Mouse (Mus musculus) stomach, embryonic 16.5 days (tissue): Measurements from ENCODE around the gene 1700020D05Rik. TPM values are rescaled to one million over a fixed set of nuclear protein-coding genes. Genes with fewer than 3 reads are reported as not detected.

ENCODE experiments used
- ATAC-seq: fragments of 200-750 bp; cut with Nextera tagmentation; 2 replicates; pipeline ENCODE4 v1.8.0; 2017; ENCODE audit warnings: moderate number of reproducible peaks, moderate TSS enrichment; ENCODE audit not compliant: insufficient read depth, low FRiP score
- H3K27ac ChIP-seq: fragments of 300-500 bp; sonication (generic); 2 replicates; pipeline ENCODE4 v1.5.1; 2014; ENCODE audit warnings: low read length
- H3K27me3 ChIP-seq: fragments of 300-500 bp; sonication (generic); 2 replicates; pipeline ENCODE4 v1.6.1; 2014; ENCODE audit warnings: low read length, control low read depth, mixed read lengths; ENCODE audit not compliant: control insufficient read depth, insufficient read depth
- H3K36me3 ChIP-seq: fragments of 300-500 bp; sonication (generic); 2 replicates; pipeline ENCODE4 v1.6.1; 2014; ENCODE audit warnings: low read length; ENCODE audit not compliant: control insufficient read depth, insufficient read depth
- H3K4me1 ChIP-seq: fragments of 300-500 bp; sonication (generic); 2 replicates; pipeline ENCODE4 v1.6.1; 2014; ENCODE audit warnings: low read length, control low read depth, mixed read lengths; ENCODE audit not compliant: control insufficient read depth, insufficient read depth
- H3K4me2 ChIP-seq: fragments of 300-500 bp; sonication (generic); 2 replicates; pipeline ENCODE4 v1.6.1; 2014; ENCODE audit warnings: low read depth, low read length, mixed read lengths
- H3K4me3 ChIP-seq: fragments of 300-500 bp; sonication (generic); replicated peaks from 2 replicates; pipeline ENCODE4 v1.5.1; 2014; ENCODE audit warnings: mild to moderate bottlenecking, low read length
- H3K9ac ChIP-seq: fragments of 300-500 bp; sonication (generic); 2 replicates; pipeline ENCODE4 v1.6.1; 2014; ENCODE audit warnings: low read length
- H3K9me3 ChIP-seq: fragments of 300-500 bp; sonication (generic); replicated peaks from 2 replicates; pipeline ENCODE4 v1.6.1; 2016; ENCODE audit warnings: low read length, control low read depth; ENCODE audit not compliant: control insufficient read depth
- WGBS: fragments of 180-500 bp; shearing (Covaris S2); extraction: QIAGEN DNeasy Blood & Tissue Kit; methylation state at CpG from one replicate; pipeline ENCODE4 v1.1.7; 2014; 5-methylcytosine and 5-hydroxymethylcytosine counted together
- polyA plus RNA-seq: library from polyadenylated mRNA; unstranded; fragments of >200 nt; fragmentation: Nextera tagmentation; extraction: Ambion mirVana; gene quantifications from 2 replicates; pipeline ENCODE4 v1.2.1, GENCODE M21; 2015

The 1700020D05Rik gene
- 0.13 TPM in 1 of 2 replicates, not detected in the other for polyA plus RNA-seq

- Histone ChIP-seq H3K9ac (no peak within 1 kb of the TSS), H3K9me3 (no peaks in the 10 kb centered on the region), H3K4me2 (no peak within 1 kb of the TSS), H3K4me1 (no peaks in the 10 kb centered on the region), H3K27ac (no peak within 1 kb of the TSS), H3K27me3 (no peaks in the 10 kb centered on the region), H3K36me3 (no peaks in the 10 kb centered on the region), H3K4me3 (no peak within 1 kb of the TSS)
- ATAC-seq, result no peak
- WGBS, result 51% methylated on average over 17 of the region's 17 CpGs
These were observed at the start of gene 1700020D05Rik for GRCm38 (mm10) chr19:5503687-5504086. Gene 1700020D05Rik (minus strand): TSS chr19:5503787.

- H3K36me3 ChIP-seq, result no peaks in the 10 kb centered on the region
- WGBS, result 59% methylated on average over 4 of the region's 4 CpGs
- no peak for ATAC-seq
- H3K4me1 ChIP-seq, result no peaks in the 10 kb centered on the region
- no peak overlapping the region for H3K27ac ChIP-seq
- H3K9ac ChIP-seq, result no peak overlapping the region
- no peak overlapping the region for H3K4me2 ChIP-seq
- H3K9me3 ChIP-seq, result no peaks in the 10 kb centered on the region
- H3K27me3 ChIP-seq, result no peaks in the 10 kb centered on the region
- no peak overlapping the region for H3K4me3 ChIP-seq
These were observed 44.0 kb upstream of the 1700020D05Rik start for GRCm38 (mm10) chr19:5547471-5548056.

GRCm38 (mm10) chr19:5544031-5544430, 40.4 kb upstream of the 1700020D05Rik start:
- H3K9ac ChIP-seq, result no peak overlapping the region
- no peak overlapping the region for H3K27ac ChIP-seq
- WGBS, result 41% methylated on average over 11 of the region's 11 CpGs
- no peak for ATAC-seq
- H3K4me2 ChIP-seq, result no peak overlapping the region
- no peaks in the 10 kb centered on the region for H3K9me3 ChIP-seq
- H3K27me3 ChIP-seq, result no peaks in the 10 kb centered on the region
- no peak overlapping the region for H3K4me3 ChIP-seq
- H3K36me3 ChIP-seq, result no peaks in the 10 kb centered on the region
- no peaks in the 10 kb centered on the region for H3K4me1 ChIP-seq

- WGBS, result 81% methylated on average over 9 of the region's 9 CpGs
- ATAC-seq, result no peak
These were observed 39.8 kb upstream of the 1700020D05Rik start for GRCm38 (mm10) chr19:5543362-5543761.

GRCm38 (mm10) chr19:5538786-5539185, 35.2 kb upstream of the 1700020D05Rik start:
- ATAC-seq, result no peak

More at GRCm38 (mm10) chr19:5543362-5543761, 39.8 kb upstream of the 1700020D05Rik start:
- H3K4me3 ChIP-seq, result no peak overlapping the region
- H3K9me3 ChIP-seq, result no peaks in the 10 kb centered on the region
- no peak overlapping the region for H3K4me2 ChIP-seq
- no peaks in the 10 kb centered on the region for H3K27me3 ChIP-seq
- no peak overlapping the region for H3K9ac ChIP-seq
- H3K4me1 ChIP-seq, result no peaks in the 10 kb centered on the region
- no peak overlapping the region for H3K27ac ChIP-seq
- H3K36me3 ChIP-seq, result no peaks in the 10 kb centered on the region

GRCm38 (mm10) chr19:5532520-5532919, 28.9 kb upstream of the 1700020D05Rik start:
- Histone ChIP-seq H3K4me1 (peaks cover 9% of the 10 kb centered on the region; the same call in 1 of the 2 replicates), H3K36me3 (no peaks in the 10 kb centered on the region), H3K9me3 (no peaks in the 10 kb centered on the region), H3K27me3 (no peaks in the 10 kb centered on the region), H3K4me3 (no peak overlapping the region), H3K9ac (no peak overlapping the region), H3K4me2 (no peak overlapping the region), H3K27ac (no peak overlapping the region)
- ATAC-seq, result no peak
- 60% methylated on average over 8 of the region's 8 CpGs for WGBS

More at GRCm38 (mm10) chr19:5538786-5539185, 35.2 kb upstream of the 1700020D05Rik start:
- Histone ChIP-seq H3K27ac (peak overlapping the region; percentile 17; the same call in 1 of the 2 replicates), H3K4me2 (no peak overlapping the region), H3K9ac (0 out of 2 replicates have a peak overlapping the region, but pooled peaks have one; percentile 13), H3K27me3 (no peaks in the 10 kb centered on the region), H3K9me3 (no peaks in the 10 kb centered on the region), H3K36me3 (no peaks in the 10 kb centered on the region), H3K4me3 (no peak overlapping the region), H3K4me1 (no peaks in the 10 kb centered on the region)
- 77% methylated on average over 8 of the region's 8 CpGs for WGBS

GRCm38 (mm10) chr19:5530138-5530524, 26.5 kb upstream of the 1700020D05Rik start:
- H3K9me3 ChIP-seq, result no peaks in the 10 kb centered on the region
- H3K27ac ChIP-seq, result peak overlapping the region; percentile 98
- ATAC-seq, result 0 out of 2 replicates have a peak, but pooled peaks have one; percentile 11
- H3K36me3 ChIP-seq, result no peaks in the 10 kb centered on the region
- 0 out of 2 replicates have a peak overlapping the region, but pooled peaks have one; percentile 36 for H3K4me3 ChIP-seq
- peak overlapping the region; percentile 55; the same call in 1 of the 2 replicates for H3K4me2 ChIP-seq
- peak overlapping the region; percentile 8; the same call in 1 of the 2 replicates for H3K9ac ChIP-seq
- H3K4me1 ChIP-seq, result peaks cover 9% of the 10 kb centered on the region; the same call in 1 of the 2 replicates
- WGBS, result 40% methylated on average over 7 of the region's 7 CpGs
- H3K27me3 ChIP-seq, result no peaks in the 10 kb centered on the region

- peak; percentile 96 for ATAC-seq
- no peaks in the 10 kb centered on the region for H3K27me3 ChIP-seq
- H3K27ac ChIP-seq, result peak overlapping the region; percentile 98
- no peaks in the 10 kb centered on the region for H3K9me3 ChIP-seq
- H3K4me1 ChIP-seq, result peaks cover 9% of the 10 kb centered on the region; the same call in 1 of the 2 replicates
- H3K4me2 ChIP-seq, result peak overlapping the region; percentile 55
- H3K9ac ChIP-seq, result peak overlapping the region; percentile 68
- H3K4me3 ChIP-seq, result peak overlapping the region; percentile 36
- H3K36me3 ChIP-seq, result no peaks in the 10 kb centered on the region
- 10% methylated on average over 20 of the region's 20 CpGs for WGBS
These were observed 25.9 kb upstream of the 1700020D05Rik start for GRCm38 (mm10) chr19:5529325-5530137.

GRCm38 (mm10) chr19:5525204-5525603, 21.6 kb upstream of the 1700020D05Rik start:
- Histone ChIP-seq H3K4me1 (peaks cover 6% of the 10 kb centered on the region; the same call in 1 of the 2 replicates), H3K27ac (no peak overlapping the region), H3K9me3 (no peaks in the 10 kb centered on the region), H3K9ac (no peak overlapping the region), H3K4me3 (no peak overlapping the region), H3K36me3 (no peaks in the 10 kb centered on the region), H3K4me2 (no peak overlapping the region), H3K27me3 (no peaks in the 10 kb centered on the region)
- ATAC-seq, result no peak
- WGBS, result 74% methylated on average over 5 of the region's 5 CpGs
